Mouse (Mus musculus) embryonic facial prominence, embryonic 11.5 days (tissue): ENCODE measurements around the gene Scrn3. TPM values are rescaled to one million over a fixed set of nuclear protein-coding genes. Genes with fewer than 3 reads are reported as not detected.

Experiments
- ATAC-seq: fragments of 200-750 bp; cut with Nextera tagmentation; replicated peaks from 2 replicates; pipeline ENCODE4 v1.8.0; 2017; ENCODE audit warnings: low read depth; ENCODE audit not compliant: insufficient number of reproducible peaks, low FRiP score, low TSS enrichment
- DNase-seq: peaks from one replicate; pipeline ENCODE4 v3.0.0-alpha.2; 2015; ENCODE audit warnings: low spot score
- H3K27ac ChIP-seq: fragments of 300-500 bp; sonication (generic); replicated peaks from 2 replicates; pipeline ENCODE4 v1.5.1; 2014; ENCODE audit warnings: mild to moderate bottlenecking, low read depth, low read length, control low read depth
- H3K27me3 ChIP-seq: fragments of 300-500 bp; sonication (generic); 2 replicates; pipeline ENCODE4 v1.6.1; 2014; ENCODE audit warnings: mild to moderate bottlenecking, low read length, moderate library complexity, mixed read lengths; ENCODE audit not compliant: control insufficient read depth, insufficient read depth
- H3K36me3 ChIP-seq: fragments of 300-500 bp; sonication (generic); replicated peaks from 2 replicates; pipeline ENCODE4 v1.6.1; 2014; ENCODE audit warnings: low read depth, mild to moderate bottlenecking, low read length, moderate library complexity, mixed read lengths; ENCODE audit not compliant: control insufficient read depth, insufficient read depth
- H3K4me1 ChIP-seq: fragments of 300-500 bp; sonication (generic); 2 replicates; pipeline ENCODE4 v1.6.1; 2014; ENCODE audit warnings: low read length, mixed read lengths; ENCODE audit not compliant: control insufficient read depth, insufficient read depth
- H3K4me2 ChIP-seq: fragments of 300-500 bp; sonication (generic); 2 replicates; pipeline ENCODE4 v1.6.1; 2014; ENCODE audit warnings: low read depth, mild to moderate bottlenecking, control low read depth, low read length, moderate library complexity
- H3K4me3 ChIP-seq: fragments of 300-500 bp; sonication (generic); 2 replicates; pipeline ENCODE4 v1.5.1; 2014; ENCODE audit warnings: low read depth, low read length, control low read depth
- H3K9ac ChIP-seq: fragments of 300-500 bp; sonication (generic); replicated peaks from 2 replicates; pipeline ENCODE4 v1.6.1; 2014; ENCODE audit warnings: mild to moderate bottlenecking, control low read depth, low read length
- H3K9me3 ChIP-seq: fragments of 300-500 bp; sonication (generic); replicated peaks from 2 replicates; pipeline ENCODE4 v1.6.1; 2016; ENCODE audit warnings: mild to moderate bottlenecking, low read length, inconsistent platforms, mixed read lengths; ENCODE audit not compliant: control insufficient read depth
- WGBS: fragments of 180-500 bp; shearing (Covaris S2); extraction: QIAGEN DNeasy Blood & Tissue Kit; methylation state at CpG from one replicate; pipeline ENCODE4 v1.1.7; 2014; 5-methylcytosine and 5-hydroxymethylcytosine counted together
- polyA plus RNA-seq: library from polyadenylated mRNA; unstranded; fragments of >200 nt; fragmentation: Nextera tagmentation; extraction: Ambion mirVana; gene quantifications from 2 replicates; pipeline ENCODE4 v1.2.1, GENCODE M21; 2014

Scrn3 gene
- polyA plus RNA-seq, 1 experiment from 2014 or later = 14.5 TPM

DNA sequence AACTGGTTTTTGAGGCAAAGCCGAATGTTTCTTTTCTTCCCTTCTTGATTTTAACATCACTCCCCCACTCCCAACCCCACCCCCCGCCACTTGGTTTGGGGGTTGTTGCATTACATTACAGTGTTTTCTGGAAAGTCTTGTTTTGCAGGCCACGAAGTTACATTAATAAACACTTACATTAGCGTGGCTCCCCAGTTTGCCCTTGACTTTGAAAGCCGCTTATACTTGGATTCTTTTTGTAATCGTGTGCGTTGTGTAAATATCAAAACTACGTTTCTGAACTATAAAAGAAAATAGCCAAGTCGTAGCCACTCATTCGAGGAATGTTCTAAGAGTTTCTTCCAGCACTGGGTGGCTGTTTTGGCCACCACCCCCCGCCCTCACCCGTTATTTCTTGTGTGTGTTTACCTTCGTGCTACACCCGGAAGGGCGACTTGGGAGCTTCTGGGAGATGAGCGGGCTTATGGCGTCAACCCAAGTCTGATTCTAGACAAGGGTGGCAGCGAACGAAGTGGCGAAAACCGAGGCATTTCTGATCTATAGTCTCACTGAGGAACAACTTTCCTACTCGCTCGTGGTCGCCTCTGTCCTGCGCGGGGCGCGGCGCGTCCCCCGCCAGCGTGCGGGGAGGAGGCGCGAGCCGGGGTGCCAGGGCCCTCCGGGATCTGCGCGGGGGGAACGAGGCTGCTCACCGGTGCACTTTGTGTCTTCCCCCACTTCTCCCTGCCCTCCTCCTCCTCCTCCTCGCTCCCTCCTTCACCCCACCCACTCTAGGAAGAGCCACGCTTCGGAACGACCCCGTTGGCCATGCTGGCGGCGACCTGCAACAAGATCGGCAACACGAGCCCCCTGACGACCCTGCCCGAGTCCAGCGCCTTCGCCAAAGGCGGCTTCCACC, 39.8 kb upstream of the Scrn3 start:
- ATAC-seq = no peak
- H3K36me3 ChIP-seq = no peaks in the 10 kb centered on the region
- H3K4me1 ChIP-seq = peaks cover 9% of the 10 kb centered on the region
- H3K27ac ChIP-seq = no peak overlapping the region
- peak overlapping the region; percentile 67 for H3K4me2 ChIP-seq
- under 1% methylated on average over 55 of the region's 55 CpGs for WGBS
- peak; percentile 44 for DNase-seq
- H3K27me3 ChIP-seq = peaks cover 59% of the 10 kb centered on the region
- peak overlapping the region; percentile 41; the same call in 1 of the 2 replicates for H3K9ac ChIP-seq
- no peaks in the 10 kb centered on the region for H3K9me3 ChIP-seq
- peak overlapping the region; percentile 34 for H3K4me3 ChIP-seq

DNA sequence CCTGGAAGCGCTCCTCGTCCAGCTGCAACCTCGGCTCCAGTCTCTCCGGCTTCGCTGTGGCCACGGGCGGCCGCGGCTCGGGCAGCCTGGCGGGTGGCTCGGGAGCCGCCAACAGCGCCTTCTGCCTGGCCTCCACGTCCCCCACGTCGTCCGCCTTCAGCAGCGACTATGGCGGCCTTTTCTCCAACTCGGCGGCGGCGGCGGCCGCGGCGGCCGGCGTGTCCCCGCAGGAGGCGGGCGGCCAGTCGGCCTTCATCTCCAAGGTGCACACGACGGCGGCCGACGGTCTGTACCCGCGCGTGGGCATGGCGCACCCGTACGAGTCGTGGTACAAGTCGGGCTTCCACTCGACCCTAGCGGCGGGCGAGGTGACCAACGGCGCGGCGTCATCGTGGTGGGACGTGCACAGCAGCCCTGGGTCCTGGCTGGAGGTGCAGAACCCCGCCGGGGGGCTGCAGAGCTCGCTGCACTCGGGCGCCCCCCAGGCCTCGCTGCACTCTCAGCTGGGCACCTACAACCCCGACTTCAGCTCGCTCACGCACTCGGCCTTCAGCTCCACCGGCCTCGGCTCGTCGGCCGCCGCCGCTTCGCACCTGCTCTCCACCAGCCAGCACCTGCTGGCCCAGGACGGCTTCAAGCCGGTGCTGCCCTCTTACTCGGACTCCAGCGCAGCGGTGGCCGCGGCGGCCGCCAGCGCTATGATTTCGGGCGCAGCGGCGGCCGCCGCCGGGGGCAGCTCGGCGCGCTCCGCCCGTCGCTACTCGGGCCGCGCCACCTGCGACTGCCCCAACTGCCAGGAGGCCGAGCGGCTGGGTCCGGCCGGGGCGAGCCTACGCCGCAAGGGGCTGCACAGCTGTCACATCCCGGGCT, 38.9 kb upstream of the Scrn3 start:
- H3K9ac ChIP-seq = peak overlapping the region; percentile 41
- no peak overlapping the region; the same call in 1 of the 2 replicates for H3K27ac ChIP-seq
- ATAC-seq = peak; percentile 27; the same call in 1 of the 2 replicates
- H3K4me3 ChIP-seq = peak overlapping the region; percentile 34
- no peaks in the 10 kb centered on the region for H3K9me3 ChIP-seq
- DNase-seq = peak; percentile 34
- H3K4me2 ChIP-seq = peak overlapping the region; percentile 67
- WGBS = under 1% methylated on average over 110 of the region's 110 CpGs
- no peaks in the 10 kb centered on the region for H3K36me3 ChIP-seq
- H3K4me1 ChIP-seq = peaks cover 9% of the 10 kb centered on the region
- H3K27me3 ChIP-seq = peaks cover 58% of the 10 kb centered on the region

DNA sequence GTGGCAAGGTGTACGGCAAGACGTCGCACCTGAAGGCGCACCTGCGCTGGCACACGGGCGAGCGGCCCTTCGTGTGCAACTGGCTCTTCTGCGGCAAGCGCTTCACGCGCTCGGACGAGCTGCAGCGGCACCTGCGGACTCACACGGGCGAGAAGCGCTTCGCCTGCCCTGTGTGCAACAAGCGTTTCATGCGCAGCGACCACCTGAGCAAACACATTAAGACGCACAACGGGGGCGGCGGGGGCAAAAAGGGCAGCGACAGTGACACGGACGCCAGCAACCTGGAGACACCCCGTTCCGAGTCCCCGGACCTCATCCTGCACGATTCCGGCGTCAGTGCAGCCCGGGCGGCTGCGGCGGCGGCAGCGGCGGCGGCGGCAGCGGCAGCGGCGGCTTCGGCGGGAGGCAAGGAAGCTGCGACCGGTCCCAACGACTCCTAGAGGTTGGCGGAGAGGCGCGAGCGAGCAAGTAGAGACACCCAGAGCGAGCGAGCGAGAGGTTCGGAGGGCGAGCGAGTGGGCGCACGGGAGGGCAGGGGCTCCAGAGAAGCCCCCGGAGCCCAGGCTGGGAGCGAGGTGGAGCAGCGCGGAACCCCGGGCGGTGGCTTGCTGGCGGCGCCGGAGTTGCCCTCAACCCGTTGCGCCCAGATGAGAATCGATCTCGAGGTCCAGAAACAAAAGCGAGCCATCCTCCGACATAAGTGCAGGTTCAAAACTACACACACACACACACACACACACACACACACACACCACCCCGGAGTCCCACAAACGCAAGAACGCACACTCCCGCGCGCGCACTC, 38.1 kb upstream of the Scrn3 start:
- WGBS = 0% methylated on average over 88 of the region's 88 CpGs
- H3K36me3 ChIP-seq = no peaks in the 10 kb centered on the region
- DNase-seq (peak; percentile 54), ATAC-seq (no peak)
- peak overlapping the region; percentile 41 for H3K9ac ChIP-seq
- peaks cover 9% of the 10 kb centered on the region for H3K4me1 ChIP-seq
- peak overlapping the region; percentile 67 for H3K4me2 ChIP-seq
- H3K4me3 ChIP-seq = peak overlapping the region; percentile 34
- peaks cover 64% of the 10 kb centered on the region for H3K27me3 ChIP-seq
- peak overlapping the region; percentile 4; the same call in 1 of the 2 replicates for H3K27ac ChIP-seq
- H3K9me3 ChIP-seq = no peaks in the 10 kb centered on the region

DNA sequence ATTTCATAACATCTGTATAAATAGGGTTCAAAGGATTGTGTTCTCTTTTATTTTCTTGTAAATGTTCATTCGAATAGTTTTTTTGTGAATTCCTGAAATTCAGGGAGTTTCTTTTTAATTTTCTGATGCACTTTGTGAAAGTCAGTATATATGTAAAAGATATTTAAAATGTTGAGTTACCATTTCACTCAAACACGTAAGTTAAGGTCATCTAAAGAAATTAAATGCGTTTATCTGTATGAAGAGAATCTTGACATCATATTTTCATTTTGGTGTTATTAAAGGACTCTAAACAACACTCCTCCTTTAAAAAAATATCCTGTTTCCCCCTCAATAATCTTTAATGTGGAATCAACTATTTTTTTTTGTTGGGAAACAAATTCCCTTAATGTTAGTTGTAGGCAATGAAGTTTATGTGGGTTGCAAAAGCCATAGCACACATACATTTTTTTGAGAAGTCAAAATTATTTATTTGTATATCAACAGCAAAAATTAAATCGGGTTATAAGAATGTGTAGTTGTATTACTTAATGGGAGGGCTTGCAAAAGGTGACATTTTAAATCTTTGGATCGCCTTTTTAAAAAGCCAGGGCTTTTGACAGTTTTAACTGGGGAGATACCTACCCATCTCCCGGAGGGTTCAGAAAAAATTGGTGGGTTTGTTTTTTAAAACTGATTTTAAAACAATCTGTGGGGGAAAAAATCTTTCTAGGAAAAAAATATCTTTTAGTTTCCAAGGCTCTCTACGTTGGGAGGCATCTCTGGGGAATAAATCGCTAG, 37.0 kb upstream of the Scrn3 start:
- no peaks in the 10 kb centered on the region for H3K36me3 ChIP-seq
- no peak overlapping the region for H3K27ac ChIP-seq
- ATAC-seq (no peak), DNase-seq (peak; percentile 26)
- H3K27me3 ChIP-seq = peaks cover 65% of the 10 kb centered on the region
- H3K4me3 ChIP-seq = no peak overlapping the region
- no peaks in the 10 kb centered on the region for H3K9me3 ChIP-seq
- H3K4me2 ChIP-seq = no peak overlapping the region
- 11% methylated on average over 8 of the region's 8 CpGs for WGBS
- no peak overlapping the region for H3K9ac ChIP-seq
- peaks cover 10% of the 10 kb centered on the region for H3K4me1 ChIP-seq

DNA sequence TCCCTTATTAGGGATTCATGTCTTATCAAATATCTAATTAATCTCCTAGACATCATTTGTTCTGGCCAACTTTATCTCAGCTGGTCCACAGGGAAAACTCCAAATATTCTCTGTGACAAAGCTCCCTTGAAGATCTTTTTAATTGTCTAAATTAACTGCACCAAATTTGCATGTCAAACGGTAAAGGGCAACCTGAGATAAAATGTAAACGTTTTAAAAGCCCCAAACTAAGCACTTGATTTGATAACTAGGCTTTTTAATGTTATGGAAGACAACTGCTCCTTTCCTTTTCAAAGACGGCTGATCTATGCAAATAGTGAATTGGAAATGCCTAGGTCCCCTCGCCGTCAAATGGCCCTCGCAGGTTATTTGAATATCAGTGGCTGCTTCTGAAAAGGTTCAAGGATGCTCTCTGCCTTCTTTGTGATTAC, 36.2 kb upstream of the Scrn3 start:
- under 1% methylated on average over 6 of the region's 6 CpGs for WGBS
- DNase-seq = peak; percentile 45
- no peak overlapping the region for H3K4me3 ChIP-seq
- H3K4me2 ChIP-seq = no peak overlapping the region
- no peak for ATAC-seq
- peaks cover 65% of the 10 kb centered on the region for H3K27me3 ChIP-seq
- H3K9ac ChIP-seq = no peak overlapping the region
- H3K36me3 ChIP-seq = no peaks in the 10 kb centered on the region
- no peaks in the 10 kb centered on the region for H3K9me3 ChIP-seq
- no peak overlapping the region for H3K27ac ChIP-seq
- H3K4me1 ChIP-seq = peaks cover 15% of the 10 kb centered on the region

DNA sequence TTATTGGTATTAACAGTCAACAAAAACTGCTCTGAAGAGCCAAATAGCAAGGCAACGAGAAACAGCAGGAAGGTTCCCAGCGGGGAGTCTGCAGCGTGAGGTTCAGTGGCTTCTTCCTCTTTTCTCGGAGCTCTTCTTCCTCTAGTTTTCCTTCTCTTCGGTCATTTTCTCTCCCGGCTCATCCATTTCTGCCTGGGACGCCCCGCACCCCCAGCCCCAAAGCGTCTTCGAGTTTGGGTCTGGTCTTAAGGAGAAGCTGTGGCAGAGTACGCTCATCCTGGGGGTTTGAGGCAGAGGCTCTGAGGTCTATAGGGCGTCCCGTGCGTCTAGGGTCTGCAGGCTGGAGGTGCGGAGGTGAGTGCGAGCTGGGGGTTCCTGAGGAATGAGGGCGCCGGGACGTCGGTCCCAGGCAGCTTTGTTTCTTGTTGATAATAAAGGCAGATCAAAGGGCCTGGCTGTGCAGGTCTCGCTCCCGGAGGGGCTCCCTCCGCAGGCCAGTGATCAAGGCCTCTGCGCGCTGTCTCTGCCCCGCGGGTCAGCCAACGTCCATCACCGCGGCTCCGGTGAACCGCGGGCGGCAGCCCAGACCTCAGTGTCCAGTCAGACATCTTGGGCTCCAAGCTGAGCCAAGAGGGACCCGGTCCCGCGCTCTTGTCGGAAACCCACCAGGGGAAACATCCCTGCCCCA, 35.2 kb upstream of the Scrn3 start:
- DNase-seq (peak; percentile 44), ATAC-seq (peak; percentile 29; the same call in 1 of the 2 replicates)
- peak overlapping the region; percentile 18 for H3K4me3 ChIP-seq
- H3K4me2 ChIP-seq = peak overlapping the region; percentile 36
- no peak overlapping the region for H3K27ac ChIP-seq
- H3K36me3 ChIP-seq = no peaks in the 10 kb centered on the region
- peaks cover 60% of the 10 kb centered on the region for H3K27me3 ChIP-seq
- no peaks in the 10 kb centered on the region for H3K9me3 ChIP-seq
- WGBS = 0% methylated on average over 38 of the region's 38 CpGs
- H3K4me1 ChIP-seq = peaks cover 15% of the 10 kb centered on the region
- H3K9ac ChIP-seq = no peak overlapping the region; the same call in 1 of the 2 replicates
